Mouse (Mus musculus) thymus, postnatal 36 days (tissue): ENCODE measurements at regions not wholly inside any gene's neighbourhood (a gene's known extent, or its start where the extent isn't known, plus 50 kb on each side); places are given as distances from the start of the nearest gene placed in this dataset.

Source experiments
- DNase-seq, 2 experiments: peaks; one replicate each; pipeline ENCODE4 v3.0.0; 2022; ENCODE audit warnings: mixed read lengths in 2 of 2

DNA sequence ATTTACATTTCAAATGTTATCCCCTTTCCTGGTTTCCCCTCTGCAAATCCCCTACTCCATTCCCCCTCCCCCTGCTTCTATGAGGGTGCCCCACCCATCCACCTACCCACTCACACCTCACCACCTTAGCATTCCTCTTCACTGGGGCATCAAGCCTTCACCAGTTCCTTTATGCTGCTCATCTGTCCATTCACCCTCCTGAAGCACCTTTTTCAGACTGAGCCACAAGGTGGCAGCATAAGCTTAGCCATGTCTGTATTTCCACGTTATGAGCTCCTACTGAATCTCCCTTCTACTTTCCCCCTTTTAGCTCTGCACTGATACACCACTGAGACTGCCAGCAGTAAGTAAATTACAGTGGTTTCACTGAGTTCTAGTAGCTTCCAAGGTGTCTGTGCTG lies 112.1 kb upstream of the Sptlc3 start:
- DNase-seq: peak; percentile 6 to 15

DNA sequence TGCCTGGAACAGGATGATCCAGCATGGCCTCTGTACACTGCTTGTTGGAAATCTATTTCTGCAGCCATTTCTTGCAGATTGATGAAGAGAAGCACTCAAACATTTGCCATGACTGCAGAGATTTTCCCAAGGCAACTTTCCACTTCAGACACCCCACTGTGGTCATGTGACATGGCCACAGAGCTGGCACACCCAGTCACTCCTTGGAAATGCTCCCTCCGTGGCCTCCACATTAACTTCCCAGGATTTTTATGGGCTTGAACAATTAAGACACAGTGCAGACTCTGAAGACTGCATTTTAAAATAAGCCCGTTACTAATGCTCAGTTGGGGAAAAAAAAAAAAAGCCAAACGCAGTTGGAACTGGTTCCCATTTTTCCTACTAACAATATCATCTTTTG lies 80.2 kb upstream of the Sptlc3 start:
- no peak for DNase-seq

DNA sequence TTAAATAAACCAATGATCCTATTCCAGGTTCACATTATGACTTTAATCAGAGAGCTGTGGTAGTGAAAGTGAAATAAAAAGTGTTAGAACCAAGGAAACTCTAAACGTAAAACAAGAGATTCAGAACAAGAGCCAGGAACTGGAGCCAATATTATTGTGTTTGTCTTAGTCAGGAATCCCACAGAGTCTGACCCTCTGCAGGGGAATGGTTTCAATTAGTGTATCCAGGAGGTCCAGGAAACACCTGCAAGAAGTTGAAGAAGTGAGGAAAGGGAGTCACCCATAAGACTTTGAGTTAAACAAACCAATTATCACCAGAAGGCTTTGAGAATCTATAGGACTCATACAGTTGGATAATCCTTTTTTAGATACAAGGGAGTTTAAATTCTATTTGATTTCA lies 76.2 kb upstream of the Sptlc3 start:
- DNase-seq: no peak

DNA sequence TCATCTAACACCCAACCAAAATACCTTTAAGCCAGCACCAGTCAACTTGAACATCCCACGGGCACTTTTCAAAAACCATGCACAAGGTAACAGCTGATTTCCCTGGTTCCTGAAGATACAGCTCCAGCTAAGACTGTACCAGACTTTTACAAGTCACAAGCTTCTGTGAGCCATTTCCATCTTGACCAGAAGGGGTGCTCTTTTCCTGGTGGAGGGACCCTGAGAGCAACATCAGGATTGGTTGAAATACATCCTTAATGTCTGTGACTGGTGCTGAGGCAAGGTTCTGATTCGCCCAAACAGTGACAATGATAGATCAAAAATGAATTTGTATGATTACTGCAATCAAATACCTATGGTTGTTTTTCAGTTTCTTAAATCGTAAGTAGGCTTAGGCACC lies 71.0 kb upstream of the Sptlc3 start:
- DNase-seq: no peak

DNA sequence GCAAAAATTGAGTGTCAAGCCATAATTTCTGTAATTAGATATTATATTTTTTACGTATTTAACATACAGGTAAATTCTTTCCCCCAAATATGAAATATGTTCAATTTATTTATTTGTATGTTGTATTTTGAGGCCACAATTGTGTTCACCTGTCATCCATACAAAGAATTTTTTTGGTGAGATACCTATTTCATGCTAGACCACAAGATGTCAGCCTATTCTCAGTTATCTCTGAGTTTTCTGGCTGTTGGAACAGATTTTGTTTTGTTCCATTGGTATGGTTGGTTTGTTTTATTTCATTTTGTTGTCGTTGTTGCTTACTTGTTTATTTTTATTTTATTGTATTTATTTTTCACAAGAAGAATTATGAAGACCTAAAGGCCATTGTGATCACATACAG lies 70.3 kb upstream of the Sptlc3 start:
- DNase-seq: no peak
